Mouse (Mus musculus): Measurements from ENCODE around the gene Mtg1. TPM values are rescaled to one million over a fixed set of nuclear protein-coding genes. Genes with fewer than 3 reads are reported as not detected.

Mtg1 gene
- 10.7 and 11.3 TPM in 2 replicates for polyA plus RNA-seq (2012; rRNA removed)

DNA sequence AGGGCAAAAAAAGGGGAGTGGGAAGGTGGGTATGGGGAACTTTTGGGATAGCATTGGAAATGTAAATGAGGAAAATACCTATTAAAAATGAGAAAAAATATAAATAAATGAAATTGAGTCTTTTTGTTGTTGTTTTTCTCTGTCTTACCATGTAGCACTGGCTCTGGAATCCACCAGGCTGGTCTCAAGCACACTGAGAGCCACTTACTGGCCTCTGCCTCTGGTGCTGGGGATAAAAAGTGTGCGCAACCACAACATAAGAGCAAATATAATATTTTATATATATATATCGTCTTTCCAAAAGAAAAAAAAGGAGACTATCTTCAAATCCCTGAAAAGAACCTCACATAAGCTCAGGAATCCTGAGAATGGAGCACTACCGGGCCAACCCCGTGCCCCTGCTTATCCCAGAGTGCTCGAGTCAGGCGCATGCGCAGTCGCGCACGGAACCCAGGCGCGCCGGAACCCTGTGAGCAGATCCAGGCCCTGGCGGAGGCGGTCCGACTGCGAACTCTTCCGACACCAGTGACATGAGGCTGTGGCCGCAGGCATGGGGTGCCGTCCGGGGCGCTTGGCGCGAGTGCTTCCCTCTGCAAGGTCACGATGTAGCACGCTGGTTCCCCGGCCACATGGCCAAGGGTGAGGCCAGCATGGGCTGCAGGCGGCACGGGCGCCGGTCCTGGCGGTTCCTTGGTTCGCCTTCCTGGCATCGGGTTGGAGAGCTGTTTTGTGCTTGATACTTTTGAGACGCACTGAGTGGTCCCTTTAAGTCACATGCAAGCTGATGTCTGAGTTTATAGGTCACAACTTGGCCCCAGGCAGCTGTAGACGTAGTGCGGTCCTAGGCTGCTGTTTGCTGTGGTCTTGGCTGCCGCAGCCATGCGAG lies at the start of gene Mtg1:
Gene Mtg1 (plus strand): TSS at position 430 of the 886 bp plus-strand sequence.
- Histone ChIP-seq H3K4me1 (ENCODE audit: control insufficient read depth, insufficient read depth, low read length) (peaks cover 7% of the 10 kb centered on the region), H3K4me3 (ENCODE audit: control insufficient read depth, low read depth, low read length) (peak within 1 kb of the TSS; percentile 95), H3K36me3 (ENCODE audit: control insufficient read depth, insufficient read depth, low read length) (no peaks in the 10 kb centered on the region), H3K27me3 (ENCODE audit: control insufficient read depth, insufficient read depth, low read length) (no peaks in the 10 kb centered on the region), H3K27ac (ENCODE audit: control insufficient read depth, insufficient read depth, low read depth, low read length) (peak within 1 kb of the TSS; percentile 19)
- TF ChIP-seq CTCF (IDR thresholded peaks at IDR 0.05; ENCODE audit: control insufficient read depth, insufficient read depth, insufficient replicate concordance, low read depth, low read length) (no peak), POLR2A (IDR thresholded peaks at IDR 0.05; ENCODE audit: control insufficient read depth, low read depth, low read length) (peak; percentile 80)

DNA sequence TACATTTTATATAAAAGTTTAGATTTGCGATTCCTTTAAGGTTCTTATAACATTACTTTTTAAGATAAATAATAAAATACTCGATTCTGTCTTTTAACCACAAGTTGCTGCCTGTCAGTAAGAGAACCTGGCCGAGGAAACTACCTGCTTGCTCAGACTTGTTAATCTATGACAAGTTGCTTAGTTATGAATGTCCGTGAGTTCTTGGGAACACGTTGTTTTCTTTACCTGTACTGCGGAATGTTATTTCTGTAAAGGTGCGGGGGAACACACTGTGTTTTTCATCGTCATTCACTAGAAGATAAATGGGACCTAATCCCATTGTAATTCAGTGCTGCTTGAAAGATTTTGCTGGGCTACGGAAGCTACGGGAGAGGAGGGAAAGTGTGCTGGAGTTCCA lies 46.8 kb upstream of the Mtg1 start:
- no peak for TF ChIP-seq POLR2A (IDR thresholded peaks at IDR 0.05; ENCODE audit: control insufficient read depth, low read depth, low read length)
- no peak for TF ChIP-seq CTCF (IDR thresholded peaks at IDR 0.05; ENCODE audit: control insufficient read depth, insufficient read depth, insufficient replicate concordance, low read depth, low read length)
- Histone ChIP-seq H3K36me3 (ENCODE audit: control insufficient read depth, insufficient read depth, low read length) (no peaks in the 10 kb centered on the region), H3K27me3 (ENCODE audit: control insufficient read depth, insufficient read depth, low read length) (no peaks in the 10 kb centered on the region), H3K27ac (ENCODE audit: control insufficient read depth, insufficient read depth, low read depth, low read length) (no peak overlapping the region), H3K4me3 (ENCODE audit: control insufficient read depth, low read depth, low read length) (no peak overlapping the region), H3K4me1 (ENCODE audit: control insufficient read depth, insufficient read depth, low read length) (no peaks in the 10 kb centered on the region)

DNA sequence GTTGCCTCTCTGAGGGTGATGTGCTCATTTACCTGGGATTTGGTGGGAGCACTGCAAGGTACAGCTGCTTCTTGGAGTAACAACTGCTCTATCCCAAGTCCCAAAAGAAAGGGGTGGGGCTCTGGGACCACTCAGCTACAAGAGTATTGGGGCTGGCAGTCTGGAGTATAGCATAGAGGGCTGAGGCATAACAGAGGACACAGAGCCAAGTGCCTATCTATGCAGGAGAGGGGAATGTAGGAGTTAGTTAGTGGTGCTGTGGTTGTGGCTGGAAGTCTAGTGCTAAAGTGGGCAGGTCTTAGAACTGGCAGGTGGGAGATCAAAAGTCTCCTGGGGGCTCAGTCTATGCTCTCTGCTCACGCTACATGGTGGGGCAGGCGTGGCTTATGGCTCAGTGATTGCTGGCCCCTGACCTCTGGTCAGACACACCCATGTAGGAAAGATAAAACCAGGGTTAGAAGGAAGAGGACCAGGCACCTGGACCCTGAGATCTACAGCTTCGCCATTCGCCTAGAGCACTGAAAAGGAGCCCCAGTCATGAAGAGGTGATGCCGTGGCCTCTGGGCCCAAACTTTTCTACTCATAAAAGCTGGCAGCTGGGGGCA lies 44.3 kb upstream of the Mtg1 start, which contains the start of gene Prap1:
Gene Prap1 (plus strand): TSS at position 472 of the 605 bp plus-strand sequence.
- Histone ChIP-seq H3K4me3 (ENCODE audit: control insufficient read depth, low read depth, low read length) (no peak within 1 kb of the TSS), H3K4me1 (ENCODE audit: control insufficient read depth, insufficient read depth, low read length) (no peaks in the 10 kb centered on the region), H3K27ac (ENCODE audit: control insufficient read depth, insufficient read depth, low read depth, low read length) (no peak within 1 kb of the TSS), H3K36me3 (ENCODE audit: control insufficient read depth, insufficient read depth, low read length) (no peaks in the 10 kb centered on the region), H3K27me3 (ENCODE audit: control insufficient read depth, insufficient read depth, low read length) (no peaks in the 10 kb centered on the region)
- no peak for TF ChIP-seq POLR2A (IDR thresholded peaks at IDR 0.05; ENCODE audit: control insufficient read depth, low read depth, low read length)
- TF ChIP-seq CTCF (IDR thresholded peaks at IDR 0.05; ENCODE audit: control insufficient read depth, insufficient read depth, insufficient replicate concordance, low read depth, low read length): no peak

- H3K4me3 ChIP-seq (ENCODE audit: control insufficient read depth, low read depth, low read length): no peak overlapping the region
- TF ChIP-seq POLR2A (IDR thresholded peaks at IDR 0.05; ENCODE audit: control insufficient read depth, low read depth, low read length): no peak
- no peak for TF ChIP-seq CTCF (IDR thresholded peaks at IDR 0.05; ENCODE audit: control insufficient read depth, insufficient read depth, insufficient replicate concordance, low read depth, low read length)
- no peaks in the 10 kb centered on the region for H3K36me3 ChIP-seq (ENCODE audit: control insufficient read depth, insufficient read depth, low read length)
- no peaks in the 10 kb centered on the region for H3K4me1 ChIP-seq (ENCODE audit: control insufficient read depth, insufficient read depth, low read length)
- no peaks in the 10 kb centered on the region for H3K27me3 ChIP-seq (ENCODE audit: control insufficient read depth, insufficient read depth, low read length)
- no peak overlapping the region for H3K27ac ChIP-seq (ENCODE audit: control insufficient read depth, insufficient read depth, low read depth, low read length)
These were observed 42.4 kb upstream of the Mtg1 start for GRCm38 (mm10) chr7:140094954-140095353.

DNA sequence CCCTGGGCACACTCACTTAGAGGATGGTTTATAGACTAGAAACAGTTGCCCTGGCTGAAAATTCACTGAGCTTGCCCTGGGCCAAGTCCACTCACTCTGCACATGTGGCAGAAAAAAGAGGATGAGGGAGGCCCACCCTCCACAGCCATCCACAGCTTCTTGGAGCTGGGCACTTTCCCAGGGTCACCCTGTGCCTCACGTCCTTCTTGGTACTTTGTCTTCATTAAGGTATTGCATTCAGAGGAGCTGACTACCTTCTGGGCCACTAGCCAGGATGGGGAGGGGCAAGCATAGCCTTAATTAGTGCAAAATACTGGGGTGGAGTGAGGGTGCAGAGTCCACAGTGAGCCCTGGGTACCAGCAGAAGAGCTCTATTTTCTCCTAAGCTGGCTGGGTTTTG lies 41.8 kb upstream of the Mtg1 start:
- Histone ChIP-seq H3K36me3 (ENCODE audit: control insufficient read depth, insufficient read depth, low read length) (no peaks in the 10 kb centered on the region), H3K4me3 (ENCODE audit: control insufficient read depth, low read depth, low read length) (no peak overlapping the region), H3K4me1 (ENCODE audit: control insufficient read depth, insufficient read depth, low read length) (no peaks in the 10 kb centered on the region), H3K27ac (ENCODE audit: control insufficient read depth, insufficient read depth, low read depth, low read length) (no peak overlapping the region), H3K27me3 (ENCODE audit: control insufficient read depth, insufficient read depth, low read length) (no peaks in the 10 kb centered on the region)
- TF ChIP-seq CTCF (IDR thresholded peaks at IDR 0.05; ENCODE audit: control insufficient read depth, insufficient read depth, insufficient replicate concordance, low read depth, low read length) (no peak), POLR2A (IDR thresholded peaks at IDR 0.05; ENCODE audit: control insufficient read depth, low read depth, low read length) (no peak)

DNA sequence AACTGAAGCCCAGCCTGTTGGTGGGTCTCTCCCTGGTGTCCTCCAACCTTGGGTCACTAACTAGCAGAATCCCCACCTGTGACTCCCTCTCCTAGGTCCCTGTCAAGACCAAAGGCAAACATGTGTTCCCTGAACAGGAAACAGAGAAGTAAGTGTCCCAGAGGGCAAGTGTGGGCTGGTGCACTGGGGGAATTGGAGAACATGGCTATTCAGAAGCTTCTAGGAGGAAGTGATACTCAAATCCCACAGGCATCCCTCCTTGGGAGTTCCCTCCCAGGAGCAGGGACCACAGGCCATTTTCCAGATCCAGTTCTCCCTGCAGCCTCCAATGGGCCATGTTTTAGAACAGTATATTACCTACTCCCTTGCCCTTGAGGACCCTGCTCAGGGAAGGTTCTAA lies 41.3 kb upstream of the Mtg1 start:
- Histone ChIP-seq H3K4me1 (ENCODE audit: control insufficient read depth, insufficient read depth, low read length) (no peaks in the 10 kb centered on the region; the same call in 1 of the 2 replicates), H3K4me3 (ENCODE audit: control insufficient read depth, low read depth, low read length) (no peak overlapping the region), H3K36me3 (ENCODE audit: control insufficient read depth, insufficient read depth, low read length) (no peaks in the 10 kb centered on the region), H3K27ac (ENCODE audit: control insufficient read depth, insufficient read depth, low read depth, low read length) (no peak overlapping the region), H3K27me3 (ENCODE audit: control insufficient read depth, insufficient read depth, low read length) (no peaks in the 10 kb centered on the region)
- TF ChIP-seq POLR2A (IDR thresholded peaks at IDR 0.05; ENCODE audit: control insufficient read depth, low read depth, low read length): no peak
- no peak for TF ChIP-seq CTCF (IDR thresholded peaks at IDR 0.05; ENCODE audit: control insufficient read depth, insufficient read depth, insufficient replicate concordance, low read depth, low read length)

DNA sequence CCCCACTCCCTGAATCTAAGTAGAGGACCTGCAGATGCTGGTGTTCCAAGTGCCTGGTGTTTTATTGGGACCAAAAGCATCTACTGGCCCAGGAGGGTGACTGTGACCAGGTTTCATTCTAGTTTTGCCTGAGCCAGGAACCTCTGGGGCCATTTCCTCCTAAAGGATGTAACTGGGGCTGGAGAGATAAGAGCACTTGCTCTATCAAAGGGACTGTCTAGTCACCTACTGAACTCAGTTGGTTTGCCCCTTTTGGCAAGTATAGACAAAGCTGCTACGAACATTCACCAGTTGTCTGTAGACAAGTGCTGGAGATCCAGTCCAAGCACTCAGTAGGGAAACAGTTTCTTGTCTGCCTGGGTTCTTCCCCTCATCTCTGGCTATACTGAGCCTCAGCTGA lies 38.9 kb upstream of the Mtg1 start:
- no peak overlapping the region for H3K4me3 ChIP-seq (ENCODE audit: control insufficient read depth, low read depth, low read length)
- TF ChIP-seq POLR2A (IDR thresholded peaks at IDR 0.05; ENCODE audit: control insufficient read depth, low read depth, low read length) (no peak), CTCF (IDR thresholded peaks at IDR 0.05; ENCODE audit: control insufficient read depth, insufficient read depth, insufficient replicate concordance, low read depth, low read length) (no peak)
- no peaks in the 10 kb centered on the region; the same call in 1 of the 2 replicates for H3K4me1 ChIP-seq (ENCODE audit: control insufficient read depth, insufficient read depth, low read length)
- no peaks in the 10 kb centered on the region for H3K27me3 ChIP-seq (ENCODE audit: control insufficient read depth, insufficient read depth, low read length)
- no peak overlapping the region for H3K27ac ChIP-seq (ENCODE audit: control insufficient read depth, insufficient read depth, low read depth, low read length)
- H3K36me3 ChIP-seq (ENCODE audit: control insufficient read depth, insufficient read depth, low read length): no peaks in the 10 kb centered on the region
